Mouse (Mus musculus): ENCODE results near the gene Ankrd2. TPM values are rescaled to one million over a fixed set of nuclear protein-coding genes. Genes with fewer than 3 reads are reported as not detected.

Ankrd2 gene
- polyA plus RNA-seq, 1 experiment from 2014 or later = 0.17 TPM

DNA sequence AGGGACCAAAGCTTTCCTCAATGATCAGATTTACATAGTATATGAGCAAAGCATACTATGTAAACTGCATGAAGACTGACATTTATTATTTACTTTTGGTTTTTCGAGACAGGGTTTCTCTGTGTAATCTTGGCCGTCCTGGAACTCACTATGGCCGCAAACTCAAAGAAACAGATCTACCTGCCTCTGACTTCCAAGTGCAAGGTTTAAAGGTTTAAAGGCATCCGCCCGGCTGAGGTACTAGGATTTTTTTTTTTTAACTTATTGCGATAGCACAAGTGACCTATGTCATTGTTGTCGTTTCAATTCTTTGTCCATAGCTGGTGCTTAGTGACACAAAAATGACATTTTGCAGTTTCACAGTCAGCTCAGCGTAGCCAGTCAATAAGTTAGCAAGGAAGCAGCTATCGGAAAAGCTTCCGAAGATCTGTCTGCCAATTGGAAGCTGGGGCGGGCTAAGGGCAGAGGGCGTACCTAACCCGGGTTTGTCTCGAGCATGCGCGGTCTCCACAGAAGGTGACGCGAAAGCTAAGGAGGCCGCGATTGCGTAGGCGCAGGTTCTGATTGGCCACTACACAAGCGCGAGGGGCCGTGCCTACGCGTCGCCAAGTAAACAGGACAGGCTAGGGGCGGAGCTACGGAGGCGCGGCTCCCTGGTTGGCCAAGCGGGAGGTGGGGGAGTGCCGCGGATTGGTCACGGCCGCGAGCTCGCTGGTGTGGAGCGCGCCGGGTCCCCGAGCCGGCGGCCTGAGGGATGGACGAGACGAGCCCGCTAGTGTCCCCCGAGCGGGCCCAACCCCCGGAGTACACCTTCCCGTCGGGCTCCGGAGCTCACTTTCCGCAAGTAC is 54.2 kb downstream of the Ankrd2 start, which contains the start of gene Pi4k2a:
Gene Pi4k2a (plus strand): TSS at position 723 of the 848 bp plus-strand sequence.
- Histone ChIP-seq H3K36me3 (peaks cover 19% of the 10 kb centered on the region), H3K9me3 (replicated peaks) (no peaks in the 10 kb centered on the region), H3K4me3 (peak within 1 kb of the TSS; percentile 95), H3K27me3 (ENCODE audit: low read depth, poor library complexity, severe bottlenecking) (no peaks in the 10 kb centered on the region), H3K4me1 (peaks cover 43% of the 10 kb centered on the region), H3K27ac (replicated peaks) (peak within 1 kb of the TSS; percentile 92)
- peak; percentile 99 for DNase-seq (ENCODE audit: low spot score)
- WGBS = 1% methylated on average over 55 of the region's 55 CpGs

DNA sequence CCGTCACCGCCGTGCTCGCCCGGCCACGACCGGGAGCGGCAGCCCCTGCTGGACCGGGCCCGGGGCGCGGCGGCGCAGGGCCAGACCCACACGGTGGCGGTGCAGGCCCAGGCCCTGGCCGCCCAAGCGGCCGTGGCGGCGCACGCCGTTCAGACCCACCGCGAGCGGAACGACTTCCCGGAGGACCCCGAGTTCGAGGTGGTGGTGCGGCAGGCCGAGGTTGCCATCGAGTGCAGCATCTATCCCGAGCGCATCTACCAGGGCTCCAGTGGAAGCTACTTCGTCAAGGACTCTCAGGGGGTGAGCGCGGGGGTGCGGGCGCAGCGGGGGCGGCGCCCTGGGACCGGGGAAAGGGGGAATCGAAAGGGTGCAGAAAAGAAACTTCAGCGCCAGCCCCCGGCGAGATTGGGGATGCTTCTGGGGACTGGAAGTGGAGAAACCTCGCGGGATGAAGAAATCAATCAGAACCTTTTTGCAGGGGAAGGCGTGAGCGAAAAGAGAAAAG is 54.9 kb downstream of the Ankrd2 start:
- no peak for DNase-seq (ENCODE audit: low spot score)
- H3K9me3 ChIP-seq (replicated peaks) = no peaks in the 10 kb centered on the region
- no peaks in the 10 kb centered on the region for H3K27me3 ChIP-seq (ENCODE audit: low read depth, poor library complexity, severe bottlenecking)
- H3K4me3 ChIP-seq = peak overlapping the region; percentile 95
- H3K4me1 ChIP-seq = peaks cover 38% of the 10 kb centered on the region
- peak overlapping the region; percentile 92 for H3K27ac ChIP-seq (replicated peaks)
- H3K36me3 ChIP-seq = peaks cover 26% of the 10 kb centered on the region
- under 1% methylated on average over 52 of the region's 52 CpGs for WGBS

Other genes with a start within 250 kb of the Ankrd2 start
- gene Arhgap19, start 234.0 kb upstream of the Ankrd2 start, polyA plus RNA-seq (2016; fragmentation: Nextera tagmentation; extraction: Ambion mirVana) = 38.1 and 39.5 TPM in 2 replicates
- 10.3 and 11.9 TPM in 2 replicates for gene Frat1, start 206.0 kb upstream of the Ankrd2 start, polyA plus RNA-seq (2016; fragmentation: Nextera tagmentation; extraction: Ambion mirVana)
- gene Frat2, start 187.9 kb upstream of the Ankrd2 start, polyA plus RNA-seq (2016; fragmentation: Nextera tagmentation; extraction: Ambion mirVana) = 5.4 and 6.5 TPM in 2 replicates
- gene Rrp12, start 139.8 kb upstream of the Ankrd2 start, polyA plus RNA-seq (2016; fragmentation: Nextera tagmentation; extraction: Ambion mirVana) = 34.0 and 35.4 TPM in 2 replicates
- 924 and 1,153 TPM in 2 replicates for gene Pgam1, start 124.1 kb upstream of the Ankrd2 start, polyA plus RNA-seq (2016; fragmentation: Nextera tagmentation; extraction: Ambion mirVana)
- gene Exosc1, start 102.6 kb upstream of the Ankrd2 start, polyA plus RNA-seq (2016; fragmentation: Nextera tagmentation; extraction: Ambion mirVana) = 82.1 and 96.4 TPM in 2 replicates
- 88.4 and 91.6 TPM in 2 replicates for gene Zdhhc16, start 102.5 kb upstream of the Ankrd2 start, polyA plus RNA-seq (2016; fragmentation: Nextera tagmentation; extraction: Ambion mirVana)
- gene Mms19, start 54.8 kb upstream of the Ankrd2 start, polyA plus RNA-seq (2016; fragmentation: Nextera tagmentation; extraction: Ambion mirVana) = 34.8 and 39.4 TPM in 2 replicates
- gene Ubtd1, start 54.2 kb upstream of the Ankrd2 start, polyA plus RNA-seq (2016; fragmentation: Nextera tagmentation; extraction: Ambion mirVana) = 9.5 and 10.2 TPM in 2 replicates
- 1.1 and 1.8 TPM in 2 replicates for gene Hoga1, start 9.6 kb downstream of the Ankrd2 start, polyA plus RNA-seq (2016; fragmentation: Nextera tagmentation; extraction: Ambion mirVana)
- gene 4933411K16Rik, start 16.2 kb downstream of the Ankrd2 start, polyA plus RNA-seq (2016; fragmentation: Nextera tagmentation; extraction: Ambion mirVana) = 0.09 TPM in 1 of 2 replicates, not detected in the other
- 51.9 and 70.7 TPM in 2 replicates for gene Morn4, start 50.4 kb downstream of the Ankrd2 start, polyA plus RNA-seq (2016; fragmentation: Nextera tagmentation; extraction: Ambion mirVana)
- gene Pi4k2a, start 54.5 kb downstream of the Ankrd2 start, polyA plus RNA-seq (2016; fragmentation: Nextera tagmentation; extraction: Ambion mirVana) = 23.3 and 26.7 TPM in 2 replicates
- 15.7 and 17.7 TPM in 2 replicates for gene Avpi1, start 93.1 kb downstream of the Ankrd2 start, polyA plus RNA-seq (2016; fragmentation: Nextera tagmentation; extraction: Ambion mirVana)
- gene Marveld1, start 111.4 kb downstream of the Ankrd2 start, polyA plus RNA-seq (2016; fragmentation: Nextera tagmentation; extraction: Ambion mirVana) = 3.2 and 3.6 TPM in 2 replicates
- 29.4 and 36.4 TPM in 2 replicates for gene Zfyve27, start 128.0 kb downstream of the Ankrd2 start, polyA plus RNA-seq (2016; fragmentation: Nextera tagmentation; extraction: Ambion mirVana)
- 0.06 TPM in 2 replicates for gene Sfrp5, start 166.3 kb downstream of the Ankrd2 start, polyA plus RNA-seq (2016; fragmentation: Nextera tagmentation; extraction: Ambion mirVana)
- gene Golga7b, start 211.6 kb downstream of the Ankrd2 start, polyA plus RNA-seq (2016; fragmentation: Nextera tagmentation; extraction: Ambion mirVana) = 1.0 and 2.2 TPM in 2 replicates

Measured in midbrain, embryonic 10.5 days (tissue).